Mouse (Mus musculus): ENCODE data around the gene Fundc2. TPM values are rescaled to one million over a fixed set of nuclear protein-coding genes. Genes with fewer than 3 reads are reported as not detected.

Gene Fundc2
- polyA plus RNA-seq, 1 experiment: 84.4 TPM

DNA sequence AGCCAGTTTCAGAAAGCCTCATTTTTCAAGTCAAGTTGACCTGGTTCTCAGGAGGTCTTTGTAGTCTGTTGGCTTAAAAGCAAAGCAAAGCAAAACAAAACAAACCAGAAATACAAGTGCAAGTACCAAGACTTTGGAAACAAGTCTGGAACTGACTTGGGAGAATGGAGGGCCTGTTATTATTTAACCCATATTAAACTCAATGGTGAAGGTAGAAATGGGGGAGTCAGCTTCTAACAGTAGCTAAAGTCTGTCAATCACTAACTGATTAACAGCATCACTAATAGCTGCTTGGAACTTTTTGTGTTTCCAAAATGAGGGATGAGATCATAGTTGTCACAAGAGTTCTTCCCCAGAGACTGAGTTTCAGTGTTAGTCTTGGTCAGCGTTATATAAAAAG lies 17.3 kb downstream of the Fundc2 start:
- no peaks in the 10 kb centered on the region for H3K27me3 ChIP-seq (ENCODE audit: control insufficient read depth, insufficient read depth, low read length, poor library complexity, severe bottlenecking)
- H3K4me1 ChIP-seq (ENCODE audit: control insufficient read depth, insufficient read depth, low read length): no peaks in the 10 kb centered on the region
- H3K4me3 ChIP-seq (ENCODE audit: low read depth, low read length): no peak overlapping the region
- H3K27ac ChIP-seq (ENCODE audit: insufficient read depth, low read length): no peak overlapping the region
- H3K9ac ChIP-seq (ENCODE audit: low read depth, poor library complexity, severe bottlenecking): no peak overlapping the region
- TF ChIP-seq CTCF (IDR thresholded peaks at IDR 0.05; ENCODE audit: low read depth, low read length) (no peak), EP300 (IDR thresholded peaks at IDR 0.05; ENCODE audit: insufficient read depth, low read depth, low read length) (no peak), POLR2A (IDR thresholded peaks at IDR 0.05; ENCODE audit: insufficient read depth, low read length) (no peak)
- no peaks in the 10 kb centered on the region for H3K9me3 ChIP-seq (replicated peaks; ENCODE audit: control insufficient read depth, insufficient read depth, low read length, poor library complexity, severe bottlenecking)
- H3K36me3 ChIP-seq (ENCODE audit: control insufficient read depth, insufficient read depth, low read length, poor library complexity, severe bottlenecking): no peaks in the 10 kb centered on the region

DNA sequence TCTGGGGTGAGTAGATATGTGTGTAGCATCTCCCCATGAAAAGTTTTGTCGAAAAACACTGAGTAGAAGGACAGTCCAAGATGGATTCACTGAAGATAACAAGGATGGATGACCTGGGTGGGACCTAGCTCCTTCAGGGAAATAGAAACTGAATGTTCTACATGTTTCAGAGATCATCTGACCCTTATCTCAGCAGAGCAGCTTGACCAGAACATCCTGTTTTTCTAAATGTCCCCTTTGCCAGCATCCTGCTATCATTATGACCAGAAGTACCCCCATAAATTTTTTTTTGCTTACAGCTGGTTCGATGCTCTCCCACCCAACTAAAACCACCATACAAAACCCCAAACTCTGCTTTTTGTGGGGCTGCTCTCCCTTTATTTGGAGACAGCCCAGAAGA lies 20.5 kb downstream of the Fundc2 start:
- TF ChIP-seq POLR2A (IDR thresholded peaks at IDR 0.05; ENCODE audit: insufficient read depth, low read length) (no peak), EP300 (IDR thresholded peaks at IDR 0.05; ENCODE audit: insufficient read depth, low read depth, low read length) (no peak), CTCF (IDR thresholded peaks at IDR 0.05; ENCODE audit: low read depth, low read length) (no peak)
- Histone ChIP-seq H3K4me1 (ENCODE audit: control insufficient read depth, insufficient read depth, low read length) (no peaks in the 10 kb centered on the region), H3K9me3 (replicated peaks; ENCODE audit: control insufficient read depth, insufficient read depth, low read length, poor library complexity, severe bottlenecking) (no peaks in the 10 kb centered on the region), H3K27me3 (ENCODE audit: control insufficient read depth, insufficient read depth, low read length, poor library complexity, severe bottlenecking) (no peaks in the 10 kb centered on the region), H3K27ac (ENCODE audit: insufficient read depth, low read length) (no peak overlapping the region), H3K36me3 (ENCODE audit: control insufficient read depth, insufficient read depth, low read length, poor library complexity, severe bottlenecking) (no peaks in the 10 kb centered on the region), H3K4me3 (ENCODE audit: low read depth, low read length) (no peak overlapping the region), H3K9ac (ENCODE audit: low read depth, poor library complexity, severe bottlenecking) (no peak overlapping the region)

DNA sequence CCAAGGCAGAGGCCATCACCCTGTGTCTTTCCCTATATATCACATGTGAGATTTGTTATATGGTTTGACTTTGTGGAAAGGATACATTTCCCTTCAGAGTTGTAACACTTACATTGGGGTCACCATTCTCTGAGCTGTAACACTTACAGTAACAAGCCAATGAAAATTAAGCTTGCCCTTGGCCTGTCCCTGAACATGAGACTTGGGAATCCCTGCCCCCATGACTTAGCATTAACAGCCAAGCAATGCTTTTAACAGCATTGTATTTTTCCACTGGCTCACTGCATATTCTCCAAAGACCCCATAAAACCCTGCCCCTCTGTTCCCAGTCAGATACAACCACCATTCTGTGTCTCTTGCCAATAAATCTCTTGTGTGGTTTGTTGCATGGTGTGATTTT lies 21.2 kb downstream of the Fundc2 start:
- no peak overlapping the region for H3K27ac ChIP-seq (ENCODE audit: insufficient read depth, low read length)
- no peaks in the 10 kb centered on the region for H3K27me3 ChIP-seq (ENCODE audit: control insufficient read depth, insufficient read depth, low read length, poor library complexity, severe bottlenecking)
- no peak overlapping the region for H3K4me3 ChIP-seq (ENCODE audit: low read depth, low read length)
- no peak for TF ChIP-seq EP300 (IDR thresholded peaks at IDR 0.05; ENCODE audit: insufficient read depth, low read depth, low read length)
- no peak for TF ChIP-seq CTCF (IDR thresholded peaks at IDR 0.05; ENCODE audit: low read depth, low read length)
- no peaks in the 10 kb centered on the region for H3K36me3 ChIP-seq (ENCODE audit: control insufficient read depth, insufficient read depth, low read length, poor library complexity, severe bottlenecking)
- no peak overlapping the region for H3K9ac ChIP-seq (ENCODE audit: low read depth, poor library complexity, severe bottlenecking)
- H3K4me1 ChIP-seq (ENCODE audit: control insufficient read depth, insufficient read depth, low read length): no peaks in the 10 kb centered on the region
- no peaks in the 10 kb centered on the region for H3K9me3 ChIP-seq (replicated peaks; ENCODE audit: control insufficient read depth, insufficient read depth, low read length, poor library complexity, severe bottlenecking)

GRCm38 (mm10) chrX:75409711-75410110 lies 27.5 kb downstream of the Fundc2 start:
- no peaks in the 10 kb centered on the region for H3K36me3 ChIP-seq (ENCODE audit: control insufficient read depth, insufficient read depth, low read length, poor library complexity, severe bottlenecking)
- H3K4me1 ChIP-seq (ENCODE audit: control insufficient read depth, insufficient read depth, low read length): no peaks in the 10 kb centered on the region
- H3K9ac ChIP-seq (ENCODE audit: low read depth, poor library complexity, severe bottlenecking): no peak overlapping the region
- H3K27me3 ChIP-seq (ENCODE audit: control insufficient read depth, insufficient read depth, low read length, poor library complexity, severe bottlenecking): no peaks in the 10 kb centered on the region
- no peak overlapping the region for H3K4me3 ChIP-seq (ENCODE audit: low read depth, low read length)
- H3K27ac ChIP-seq (ENCODE audit: insufficient read depth, low read length): no peak overlapping the region
- no peaks in the 10 kb centered on the region for H3K9me3 ChIP-seq (replicated peaks; ENCODE audit: control insufficient read depth, insufficient read depth, low read length, poor library complexity, severe bottlenecking)
- TF ChIP-seq EP300 (IDR thresholded peaks at IDR 0.05; ENCODE audit: insufficient read depth, low read depth, low read length) (no peak), CTCF (IDR thresholded peaks at IDR 0.05; ENCODE audit: low read depth, low read length) (no peak), POLR2A (IDR thresholded peaks at IDR 0.05; ENCODE audit: insufficient read depth, low read length) (no peak)

GRCm38 (mm10) chrX:75415936-75416785 lies 34.0 kb downstream of the Fundc2 start, which contains the start of the genes Cmc4, Mtcp1 and Brcc3:
Gene Cmc4, minus strand, starts transcription at chrX:75416584.
Gene Mtcp1, minus strand, starts transcription at chrX:75416588.
Gene Brcc3, plus strand, starts transcription at chrX:75416628.
- TF ChIP-seq POLR2A (IDR thresholded peaks at IDR 0.05; ENCODE audit: insufficient read depth, low read length) (peak; percentile 81), EP300 (IDR thresholded peaks at IDR 0.05; ENCODE audit: insufficient read depth, low read depth, low read length) (no peak)
- Histone ChIP-seq H3K4me3 (ENCODE audit: low read depth, low read length) (peak within 1 kb of the TSS; percentile 90), H3K9me3 (replicated peaks; ENCODE audit: control insufficient read depth, insufficient read depth, low read length, poor library complexity, severe bottlenecking) (no peaks in the 10 kb centered on the region), H3K9ac (ENCODE audit: low read depth, poor library complexity, severe bottlenecking) (peak within 1 kb of the TSS; percentile 67), H3K27ac (ENCODE audit: insufficient read depth, low read length) (no peak within 1 kb of the TSS; the same call in 1 of the 2 replicates), H3K27me3 (ENCODE audit: control insufficient read depth, insufficient read depth, low read length, poor library complexity, severe bottlenecking) (no peaks in the 10 kb centered on the region), H3K36me3 (ENCODE audit: control insufficient read depth, insufficient read depth, low read length, poor library complexity, severe bottlenecking) (no peaks in the 10 kb centered on the region), H3K4me1 (ENCODE audit: control insufficient read depth, insufficient read depth, low read length) (no peaks in the 10 kb centered on the region)

Other genes starting within 250 kb of the Fundc2 start
- not detected in 2 replicates for gene Smim9, start 218.6 kb upstream of the Fundc2 start, polyA plus RNA-seq (2011; ENCODE audit: insufficient read depth, insufficient read length, low read depth, missing spikeins)
- gene F8, start 216 bp downstream of the Fundc2 start, polyA plus RNA-seq (2011; ENCODE audit: insufficient read depth, insufficient read length, low read depth, missing spikeins): 0.33 and 0.40 TPM in 2 replicates
- gene Cmc4, start 34.2 kb downstream of the Fundc2 start, polyA plus RNA-seq (2011; ENCODE audit: insufficient read depth, insufficient read length, low read depth, missing spikeins): 8.4 and 11.8 TPM in 2 replicates
- 11.8 and 14.6 TPM in 2 replicates for gene Mtcp1, start 34.2 kb downstream of the Fundc2 start, polyA plus RNA-seq (2011; ENCODE audit: insufficient read depth, insufficient read length, low read depth, missing spikeins)
- 39.6 and 42.4 TPM in 2 replicates for gene Brcc3, start 34.2 kb downstream of the Fundc2 start, polyA plus RNA-seq (2011; ENCODE audit: insufficient read depth, insufficient read length, low read depth, missing spikeins)
- 195 and 204 TPM in 2 replicates for gene Vbp1, start 131.9 kb downstream of the Fundc2 start, polyA plus RNA-seq (2011; ENCODE audit: insufficient read depth, insufficient read length, low read depth, missing spikeins)
- 2.0 and 2.1 TPM in 2 replicates for gene Rab39b, start 195.8 kb downstream of the Fundc2 start, polyA plus RNA-seq (2011; ENCODE audit: insufficient read depth, insufficient read length, low read depth, missing spikeins)